Comparison of ENCODE assay signal across 17 mouse cellular contexts in the genomic region with DNA sequence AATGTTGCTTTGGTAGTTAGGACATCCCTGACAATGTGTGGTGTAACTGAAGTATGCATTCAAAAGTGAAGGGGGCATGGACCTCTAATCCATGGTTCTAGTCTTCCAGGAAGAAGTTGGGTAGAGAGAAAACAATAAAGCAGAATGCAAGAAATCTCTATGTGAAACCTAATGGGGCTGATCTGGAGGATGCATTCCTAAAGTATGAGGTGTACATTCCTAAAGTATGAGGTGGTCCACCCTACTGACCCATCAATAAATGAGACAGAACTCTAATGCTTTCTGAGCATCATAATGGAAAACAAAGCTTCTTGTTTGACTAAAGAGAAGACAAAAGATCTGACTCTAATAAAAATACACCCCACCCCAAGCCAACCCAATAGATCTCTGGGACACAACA.
"Had no signal": no experiment of that assay in that cellular context is flagged by ENCODE, and none has a peak within 500 bp of the region (broad histone marks: within the 10 kb centered on the region; RNA-seq: fewer than 3 reads in every experiment).

No protein-coding gene starts in this region.

- DNase-seq: gastrocnemius, postnatal 14 days; gastrocnemius, postnatal 36 days; heart, adult 11 months; heart, adult 2 months; heart, postnatal 14 days; heart, postnatal 36 days; kidney, adult 11 months; kidney, adult 2 months; kidney, adult 9 months; kidney, postnatal 14 days; kidney, postnatal 36 days; layer of hippocampus, adult 9-11 months; layer of hippocampus, postnatal 36 days; left cerebral cortex, postnatal 4 days had no signal

- ATAC-seq: hindbrain, postnatal 0 days; intestine, embryonic 16.5 days; liver, embryonic 12.5 days had no signal
